Mouse (Mus musculus) embryonic facial prominence, embryonic 13.5 days (tissue): Measurements from ENCODE around the gene Gsdma. TPM values are rescaled to one million over a fixed set of nuclear protein-coding genes. Genes with fewer than 3 reads are reported as not detected.
A peak's percentile ranks its signal among the peaks of the same experiment; 100 is the strongest.
"Not testable (repeated sequence)": the region's sequence is repeated elsewhere in the genome, so short reads cannot be mapped to it uniquely, and the experiment has no call there.

Source experiments
- ATAC-seq: fragments of 200-750 bp; cut with Nextera tagmentation; 2 replicates; pipeline ENCODE4 v1.8.0; 2017; ENCODE audit warnings: low read depth; ENCODE audit not compliant: insufficient number of reproducible peaks, insufficient read depth, low FRiP score, low TSS enrichment
- H3K27ac ChIP-seq: fragments of 300-500 bp; sonication (generic); 2 replicates; pipeline ENCODE4 v1.5.1; 2015; ENCODE audit warnings: moderate library complexity, mild to moderate bottlenecking, inconsistent platforms
- H3K27me3 ChIP-seq: fragments of 300-500 bp; sonication (generic); 2 replicates; pipeline ENCODE4 v1.6.1; 2015; ENCODE audit warnings: mild to moderate bottlenecking, inconsistent platforms
- H3K36me3 ChIP-seq: fragments of 300-500 bp; sonication (generic); 2 replicates; pipeline ENCODE4 v1.6.1; 2015; ENCODE audit warnings: mild to moderate bottlenecking, inconsistent platforms
- H3K4me1 ChIP-seq: fragments of 300-500 bp; sonication (generic); 2 replicates; pipeline ENCODE4 v1.6.1; 2015; ENCODE audit warnings: inconsistent platforms
- H3K4me2 ChIP-seq: fragments of 300-500 bp; sonication (generic); 2 replicates; pipeline ENCODE4 v1.6.1; 2015; ENCODE audit warnings: moderate library complexity, mild to moderate bottlenecking, inconsistent platforms
- H3K4me3 ChIP-seq: fragments of 300-500 bp; sonication (generic); 2 replicates; pipeline ENCODE4 v1.5.1; 2015; ENCODE audit warnings: mild to moderate bottlenecking, inconsistent platforms
- H3K9ac ChIP-seq: fragments of 300-500 bp; sonication (generic); 2 replicates; pipeline ENCODE4 v1.6.1; 2015; ENCODE audit warnings: mild to moderate bottlenecking, inconsistent platforms
- H3K9me3 ChIP-seq: fragments of 300-500 bp; sonication (generic); 2 replicates; pipeline ENCODE4 v1.6.1; 2016; ENCODE audit warnings: inconsistent platforms
- WGBS: fragments of 180-500 bp; shearing (Covaris S2); methylation state at CpG from one replicate; pipeline ENCODE4 v1.1.7; 2015; ENCODE audit warnings: mixed read lengths; 5-methylcytosine and 5-hydroxymethylcytosine counted together
- polyA plus RNA-seq: library from polyadenylated mRNA; unstranded; fragments of >200 nt; fragmentation: Nextera tagmentation; extraction: Ambion mirVana; gene quantifications from 2 replicates; pipeline ENCODE4 v1.2.1, GENCODE M21; 2015

The Gsdma gene
- polyA plus RNA-seq, 1 experiment from 2014 or later = 0.48 TPM

DNA sequence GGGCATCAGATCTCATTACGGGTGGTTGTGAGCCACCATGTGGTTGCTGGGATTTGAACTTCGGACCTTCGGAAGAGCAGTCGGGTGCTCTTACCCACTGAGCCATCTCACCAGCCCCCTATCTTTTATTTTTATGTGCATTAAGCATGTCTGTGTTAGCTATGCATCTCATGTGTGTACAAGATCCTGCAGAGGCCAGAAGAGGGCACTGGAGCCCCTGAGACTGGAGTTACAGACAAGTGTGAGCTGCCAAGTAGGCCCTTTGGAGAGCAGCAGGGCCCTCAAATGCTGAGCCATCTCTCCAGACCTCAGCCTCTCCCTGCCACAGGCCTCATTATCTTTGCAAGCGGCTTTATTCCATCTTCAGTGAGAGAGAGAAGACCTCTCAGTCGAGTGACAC is 47.9 kb downstream of the Gsdma start:
- H3K4me3 ChIP-seq, ATAC-seq, H3K27me3 ChIP-seq, H3K9ac ChIP-seq, H3K4me2 ChIP-seq, H3K9me3 ChIP-seq, H3K27ac ChIP-seq: not testable (repeated sequence)
- peaks cover 30% of the 10 kb centered on the region for H3K4me1 ChIP-seq
- H3K36me3 ChIP-seq = peaks cover 90% of the 10 kb centered on the region
- 83% methylated on average over 6 of the region's 6 CpGs for WGBS

- Histone ChIP-seq H3K4me1 (peaks cover 23% of the 10 kb centered on the region), H3K27ac (no peak overlapping the region), H3K9me3 (no peaks in the 10 kb centered on the region), H3K9ac (no peak overlapping the region), H3K36me3 (peaks cover 83% of the 10 kb centered on the region), H3K27me3 (no peaks in the 10 kb centered on the region), H3K4me2 (no peak overlapping the region), H3K4me3 (no peak overlapping the region)
- ATAC-seq = no peak
- 82% methylated on average over 12 of the region's 12 CpGs for WGBS
Measured at GRCm38 (mm10) chr11:98713703-98714102, 49.6 kb downstream of the Gsdma start.

- ATAC-seq = no peak
- H3K4me2 ChIP-seq = no peak overlapping the region
- no peak overlapping the region for H3K9ac ChIP-seq
- WGBS = 90% methylated on average over 9 of the region's 9 CpGs
- H3K4me3 ChIP-seq = no peak overlapping the region
- no peak overlapping the region for H3K27ac ChIP-seq
- H3K27me3 ChIP-seq = no peaks in the 10 kb centered on the region
- no peaks in the 10 kb centered on the region for H3K9me3 ChIP-seq
- peaks cover 12% of the 10 kb centered on the region for H3K4me1 ChIP-seq
- peaks cover 69% of the 10 kb centered on the region for H3K36me3 ChIP-seq
Measured at GRCm38 (mm10) chr11:98715946-98716345, 51.8 kb downstream of the Gsdma start.

DNA sequence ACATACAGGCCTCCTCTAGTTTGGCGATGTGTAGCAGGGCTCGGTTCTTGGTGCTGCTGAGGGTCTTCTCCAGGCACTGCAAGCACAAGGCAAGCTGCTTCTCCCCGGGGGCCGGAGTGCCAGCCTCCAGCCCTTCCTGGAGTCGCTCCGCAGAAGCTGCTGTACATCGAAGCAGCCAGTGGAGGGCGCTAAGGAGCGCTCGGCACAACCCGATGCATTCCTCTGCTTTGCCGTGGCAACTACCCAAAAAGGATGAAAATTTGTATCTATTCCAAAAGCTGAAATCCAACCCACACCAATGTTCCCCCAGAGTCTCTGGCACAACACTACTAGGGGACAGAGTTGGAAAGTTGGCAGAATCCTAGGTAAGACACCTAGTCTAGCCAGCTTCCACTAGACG is 53.8 kb downstream of the Gsdma start:
- H3K4me1 ChIP-seq = peaks cover 12% of the 10 kb centered on the region
- H3K4me3 ChIP-seq = no peak overlapping the region
- H3K27ac ChIP-seq = peak overlapping the region; percentile 52; the same call in 1 of the 2 replicates
- ATAC-seq = no peak
- H3K36me3 ChIP-seq = peaks cover 57% of the 10 kb centered on the region
- 12% methylated on average over 13 of the region's 13 CpGs for WGBS
- no peaks in the 10 kb centered on the region for H3K27me3 ChIP-seq
- 0 out of 2 replicates have a peak overlapping the region, but pooled peaks have one; percentile 19 for H3K4me2 ChIP-seq
- 0 out of 2 replicates have a peak overlapping the region, but pooled peaks have one; percentile 32 for H3K9ac ChIP-seq
- H3K9me3 ChIP-seq = no peaks in the 10 kb centered on the region

DNA sequence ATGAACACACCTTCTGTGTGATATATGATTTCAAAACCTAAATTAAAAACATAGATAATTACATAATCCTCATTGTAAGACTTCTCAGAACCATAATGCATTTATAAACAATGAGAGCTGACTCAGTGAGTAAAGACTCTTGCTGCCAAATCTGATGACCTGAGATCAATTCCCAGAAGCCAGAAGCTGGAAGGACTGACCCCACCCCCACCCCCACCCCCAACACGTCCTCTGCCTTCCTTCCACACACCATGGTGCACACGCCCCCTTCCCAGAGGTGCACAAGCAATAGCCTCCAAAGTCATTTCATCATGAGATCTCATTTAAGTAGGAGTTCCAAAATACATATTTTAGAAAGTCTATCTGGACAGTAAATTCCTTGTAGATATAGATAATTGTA is 56.6 kb downstream of the Gsdma start:
- no peaks in the 10 kb centered on the region for H3K27me3 ChIP-seq
- H3K4me2 ChIP-seq = no peak overlapping the region
- ATAC-seq = no peak
- H3K9ac ChIP-seq = no peak overlapping the region
- H3K4me3 ChIP-seq = no peak overlapping the region
- H3K9me3 ChIP-seq = no peaks in the 10 kb centered on the region
- WGBS = 72% methylated on average over 2 of the region's 2 CpGs
- no peak overlapping the region for H3K27ac ChIP-seq
- H3K36me3 ChIP-seq = peaks cover 56% of the 10 kb centered on the region
- peaks cover 12% of the 10 kb centered on the region for H3K4me1 ChIP-seq

DNA sequence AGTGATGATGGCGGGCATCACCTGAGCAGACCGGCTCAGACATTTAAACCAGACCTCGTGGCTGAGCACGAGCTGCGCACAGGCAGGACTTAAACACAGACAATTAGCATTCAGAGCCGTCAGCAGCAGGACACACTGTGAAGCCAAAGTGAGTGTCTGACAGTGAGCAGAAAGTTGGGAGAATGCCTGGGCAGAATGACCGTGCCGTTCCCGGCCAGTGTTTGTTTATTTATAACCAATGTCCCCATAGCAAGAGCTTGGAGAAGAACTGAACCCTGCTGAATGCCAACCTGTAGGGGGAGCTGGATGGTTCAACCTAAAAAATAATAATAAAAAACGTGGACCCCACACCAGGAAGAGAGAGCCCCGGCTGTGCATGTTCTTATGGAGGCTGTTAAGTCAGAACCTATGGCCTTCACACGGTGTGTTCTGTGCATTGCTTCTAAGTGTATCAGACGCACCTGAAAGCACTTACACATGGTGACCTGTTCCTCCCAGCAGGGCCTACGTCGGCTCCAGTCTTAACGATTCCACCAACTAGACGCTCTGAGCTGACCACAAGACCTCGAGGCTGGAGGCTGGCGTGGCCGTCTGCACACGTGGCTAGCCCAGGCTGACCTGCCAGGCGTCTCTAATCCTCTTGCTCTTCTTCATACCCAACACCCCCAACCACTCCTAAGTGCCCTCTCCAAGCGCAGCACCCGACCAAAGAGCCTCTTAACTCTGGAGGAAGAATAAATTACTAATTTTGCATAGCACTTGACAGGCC is 57.5 kb downstream of the Gsdma start:
- H3K4me1 ChIP-seq = peaks cover 12% of the 10 kb centered on the region
- ATAC-seq = no peak
- 0 out of 2 replicates have a peak overlapping the region, but pooled peaks have one; percentile 33 for H3K27ac ChIP-seq
- no peak overlapping the region for H3K4me2 ChIP-seq
- 64% methylated on average over 24 of the region's 24 CpGs for WGBS
- no peak overlapping the region for H3K9ac ChIP-seq
- no peaks in the 10 kb centered on the region for H3K9me3 ChIP-seq
- H3K4me3 ChIP-seq = no peak overlapping the region
- no peaks in the 10 kb centered on the region for H3K27me3 ChIP-seq
- peaks cover 54% of the 10 kb centered on the region for H3K36me3 ChIP-seq

- Histone ChIP-seq H3K4me2 (no peak overlapping the region), H3K4me1 (peaks cover 10% of the 10 kb centered on the region), H3K36me3 (peaks cover 54% of the 10 kb centered on the region), H3K4me3 (no peak overlapping the region), H3K9ac (no peak overlapping the region), H3K9me3 (no peaks in the 10 kb centered on the region), H3K27me3 (no peaks in the 10 kb centered on the region), H3K27ac (no peak overlapping the region)
- no peak for ATAC-seq
- WGBS = 75% methylated on average over 7 of the region's 7 CpGs
Measured at GRCm38 (mm10) chr11:98723098-98723497, 58.9 kb downstream of the Gsdma start.

GRCm38 (mm10) chr11:98725926-98726506 is 61.9 kb downstream of the Gsdma start:
- ATAC-seq = no peak
- H3K9ac ChIP-seq = no peak overlapping the region
- H3K4me2 ChIP-seq = no peak overlapping the region
- WGBS = 94% methylated on average over 15 of the region's 15 CpGs
- peaks cover 23% of the 10 kb centered on the region for H3K4me1 ChIP-seq
- H3K27me3 ChIP-seq = no peaks in the 10 kb centered on the region
- H3K9me3 ChIP-seq = no peaks in the 10 kb centered on the region
- peaks cover 47% of the 10 kb centered on the region for H3K36me3 ChIP-seq
- no peak overlapping the region for H3K27ac ChIP-seq
- H3K4me3 ChIP-seq = no peak overlapping the region

Other genes with a start within 250 kb of the Gsdma start
- gene Mien1, start 225.4 kb upstream of the Gsdma start, polyA plus RNA-seq = 78.0 and 90.7 TPM in 2 replicates
- gene Grb7, start 218.0 kb upstream of the Gsdma start, polyA plus RNA-seq = 12.4 and 12.5 TPM in 2 replicates
- gene Ikzf3, start 118.3 kb upstream of the Gsdma start, polyA plus RNA-seq = 0.27 and 0.58 TPM in 2 replicates
- not detected in 2 replicates for gene Zpbp2, start 113.3 kb upstream of the Gsdma start, polyA plus RNA-seq
- gene Ormdl3, start 77.0 kb upstream of the Gsdma start, polyA plus RNA-seq = 69.4 and 71.9 TPM in 2 replicates
- gene Lrrc3c, start 66.1 kb upstream of the Gsdma start, polyA plus RNA-seq = not detected in 2 replicates
- gene Gm12355, start 38.7 kb upstream of the Gsdma start, polyA plus RNA-seq = 0.80 and 4.0 TPM in 2 replicates
- not detected in 2 replicates for gene Gsdma3, start 38.0 kb upstream of the Gsdma start, polyA plus RNA-seq
- gene Gsdma2, start 17.6 kb upstream of the Gsdma start, polyA plus RNA-seq = not detected in 2 replicates
- gene Psmd3, start 18.2 kb downstream of the Gsdma start, polyA plus RNA-seq = 196 and 207 TPM in 2 replicates
- not detected in 2 replicates for gene Csf3, start 36.9 kb downstream of the Gsdma start, polyA plus RNA-seq
- gene Med24, start 65.1 kb downstream of the Gsdma start, polyA plus RNA-seq = 63.8 and 65.0 TPM in 2 replicates
- 46.5 and 47.3 TPM in 2 replicates for gene Thra, start 76.3 kb downstream of the Gsdma start, polyA plus RNA-seq
- 1.4 and 1.5 TPM in 2 replicates for gene Nr1d1, start 111.0 kb downstream of the Gsdma start, polyA plus RNA-seq
- 31.5 and 33.0 TPM in 2 replicates for gene Msl1, start 131.2 kb downstream of the Gsdma start, polyA plus RNA-seq
- 39.0 and 40.3 TPM in 2 replicates for gene Casc3, start 140.6 kb downstream of the Gsdma start, polyA plus RNA-seq
- 3.9 and 4.7 TPM in 2 replicates for gene Rapgefl1, start 172.4 kb downstream of the Gsdma start, polyA plus RNA-seq
- gene Wipf2, start 199.3 kb downstream of the Gsdma start, polyA plus RNA-seq = 6.3 and 6.8 TPM in 2 replicates
- 26.9 and 31.5 TPM in 2 replicates for gene Cdc6, start 243.4 kb downstream of the Gsdma start, polyA plus RNA-seq